Mouse (Mus musculus) hindbrain, embryonic 11.5 days (tissue): ENCODE data around the gene Chrng. TPM values are rescaled to one million over a fixed set of nuclear protein-coding genes. Genes with fewer than 3 reads are reported as not detected.

Experiments used
- ATAC-seq: fragments of 200-750 bp; cut with Nextera tagmentation; 2 replicates; pipeline ENCODE4 v1.8.0; 2017; ENCODE audit warnings: mild to moderate bottlenecking, moderate TSS enrichment, moderate library complexity; ENCODE audit not compliant: low FRiP score
- DNase-seq: peaks from one replicate; pipeline ENCODE4 v3.0.0-alpha.2; 2015; ENCODE audit warnings: low spot score
- H3K27ac ChIP-seq: fragments of 300-500 bp; sonication (generic); 2 replicates; pipeline ENCODE4 v1.5.1; 2014; ENCODE audit warnings: mild to moderate bottlenecking, low read depth, low read length
- H3K27me3 ChIP-seq: fragments of 300-500 bp; sonication (generic); 2 replicates; pipeline ENCODE4 v1.6.1; 2014; ENCODE audit warnings: mild to moderate bottlenecking, low read length, moderate library complexity, mixed read lengths; ENCODE audit not compliant: control insufficient read depth, insufficient read depth
- H3K36me3 ChIP-seq: fragments of 300-500 bp; sonication (generic); 2 replicates; pipeline ENCODE4 v1.6.1; 2014; ENCODE audit warnings: mild to moderate bottlenecking, low read length, moderate library complexity, mixed read lengths; ENCODE audit not compliant: control insufficient read depth, insufficient read depth
- H3K4me1 ChIP-seq: fragments of 300-500 bp; sonication (generic); replicated peaks from 2 replicates; pipeline ENCODE4 v1.6.1; 2014; ENCODE audit warnings: low read length, mixed read lengths; ENCODE audit not compliant: control insufficient read depth, insufficient read depth
- H3K4me2 ChIP-seq: fragments of 300-500 bp; sonication (generic); replicated peaks from 2 replicates; pipeline ENCODE4 v1.6.1; 2014; ENCODE audit warnings: mild to moderate bottlenecking, low read depth, low read length
- H3K4me3 ChIP-seq: fragments of 300-500 bp; sonication (generic); 2 replicates; pipeline ENCODE4 v1.5.1; 2014; ENCODE audit warnings: low read depth, low read length
- H3K9ac ChIP-seq: fragments of 300-500 bp; sonication (generic); 2 replicates; pipeline ENCODE4 v1.6.1; 2014; ENCODE audit warnings: low read depth, low read length
- H3K9me3 ChIP-seq: fragments of 300-500 bp; sonication (generic); 2 replicates; pipeline ENCODE4 v1.6.1; 2016; ENCODE audit warnings: low read length; ENCODE audit not compliant: control insufficient read depth
- WGBS: fragments of 180-500 bp; shearing (Covaris S2); extraction: QIAGEN DNeasy Blood & Tissue Kit; methylation state at CpG from one replicate; pipeline ENCODE4 v1.1.7; 2014; 5-methylcytosine and 5-hydroxymethylcytosine counted together
- polyA plus RNA-seq: library from polyadenylated mRNA; unstranded; fragments of >200 nt; fragmentation: Nextera tagmentation; extraction: Ambion mirVana; gene quantifications from 2 replicates; pipeline ENCODE4 v1.2.1, GENCODE M21; 2014

Gene Chrng
- 0.73 and 1.0 TPM in 2 replicates for polyA plus RNA-seq

- Histone ChIP-seq H3K27ac (no peak within 1 kb of the TSS), H3K9ac (no peak within 1 kb of the TSS), H3K9me3 (no peaks in the 10 kb centered on the region), H3K27me3 (peaks cover 2% of the 10 kb centered on the region; the same call in 1 of the 2 replicates), H3K4me3 (no peak within 1 kb of the TSS), H3K4me2 (no peak within 1 kb of the TSS), H3K4me1 (no peaks in the 10 kb centered on the region), H3K36me3 (no peaks in the 10 kb centered on the region)
- ATAC-seq (no peak), DNase-seq (no peak)
- 87% methylated on average over 7 of the region's 7 CpGs for WGBS
Measured at GRCm38 (mm10) chr1:87204465-87204864, at the start of gene Chrng. Chrng (plus strand) TSS chr1:87204657.

GRCm38 (mm10) chr1:87155531-87156198, 48.8 kb upstream of the Chrng start:
- Histone ChIP-seq H3K27me3 (peaks cover 79% of the 10 kb centered on the region), H3K4me2 (peak overlapping the region; percentile 74), H3K4me1 (peaks cover 8% of the 10 kb centered on the region; the same call in 1 of the 2 replicates), H3K9me3 (no peaks in the 10 kb centered on the region), H3K36me3 (no peaks in the 10 kb centered on the region), H3K9ac (peak overlapping the region; percentile 50), H3K27ac (no peak overlapping the region), H3K4me3 (peak overlapping the region; percentile 41)
- under 1% methylated on average over 42 of the region's 56 CpGs for WGBS
- peak; percentile 74 for DNase-seq
- ATAC-seq: peak; percentile 37; the same call in 1 of the 2 replicates

- Histone ChIP-seq H3K27ac (no peak within 1 kb of the TSS), H3K4me3 (peak within 1 kb of the TSS; percentile 41), H3K4me1 (peaks cover 8% of the 10 kb centered on the region; the same call in 1 of the 2 replicates), H3K27me3 (peaks cover 76% of the 10 kb centered on the region), H3K9ac (peak within 1 kb of the TSS; percentile 50), H3K36me3 (no peaks in the 10 kb centered on the region), H3K9me3 (no peaks in the 10 kb centered on the region), H3K4me2 (peak within 1 kb of the TSS; percentile 74)
- WGBS: 3% methylated on average over 12 of the region's 12 CpGs
- DNase-seq: peak; percentile 43
- ATAC-seq: peak; percentile 39; the same call in 1 of the 2 replicates
Measured at GRCm38 (mm10) chr1:87156199-87156587, 48.3 kb upstream of the Chrng start, which contains the start of gene Ecel1. Ecel1 (minus strand) TSS chr1:87156521.

GRCm38 (mm10) chr1:87159396-87159795, 45.1 kb upstream of the Chrng start:
- DNase-seq: no peak
- Histone ChIP-seq H3K27ac (no peak overlapping the region), H3K27me3 (peaks cover 44% of the 10 kb centered on the region), H3K9me3 (no peaks in the 10 kb centered on the region), H3K4me2 (no peak overlapping the region), H3K9ac (no peak overlapping the region), H3K4me1 (peaks cover 4% of the 10 kb centered on the region; the same call in 1 of the 2 replicates), H3K36me3 (no peaks in the 10 kb centered on the region), H3K4me3 (no peak overlapping the region)
- no peak for ATAC-seq
- WGBS: 86% methylated on average over 3 of the region's 3 CpGs

GRCm38 (mm10) chr1:87164164-87164795, 40.2 kb upstream of the Chrng start:
- 38% methylated on average over 11 of the region's 11 CpGs for WGBS
- H3K36me3 ChIP-seq: no peaks in the 10 kb centered on the region
- H3K9me3 ChIP-seq: no peaks in the 10 kb centered on the region
- 0 out of 2 replicates have a peak overlapping the region, but pooled peaks have one; percentile 17 for H3K27ac ChIP-seq
- H3K4me3 ChIP-seq: no peak overlapping the region
- H3K27me3 ChIP-seq: no peaks in the 10 kb centered on the region
- H3K4me1 ChIP-seq: no peaks in the 10 kb centered on the region
- no peak overlapping the region for H3K4me2 ChIP-seq
- DNase-seq (no peak), ATAC-seq (peak; percentile 73)
- no peak overlapping the region for H3K9ac ChIP-seq

- no peak overlapping the region for H3K27ac ChIP-seq
- no peaks in the 10 kb centered on the region for H3K27me3 ChIP-seq
- no peak overlapping the region for H3K4me2 ChIP-seq
- DNase-seq (no peak), ATAC-seq (no peak)
- H3K9me3 ChIP-seq: no peaks in the 10 kb centered on the region
- H3K36me3 ChIP-seq: no peaks in the 10 kb centered on the region
- no peaks in the 10 kb centered on the region for H3K4me1 ChIP-seq
- H3K4me3 ChIP-seq: no peak overlapping the region
- WGBS: 47% methylated on average over 9 of the region's 9 CpGs
- no peak overlapping the region for H3K9ac ChIP-seq
Measured at GRCm38 (mm10) chr1:87164796-87165184, 39.7 kb upstream of the Chrng start.

GRCm38 (mm10) chr1:87170458-87170857, 34.0 kb upstream of the Chrng start:
- H3K4me3 ChIP-seq: no peak overlapping the region
- ATAC-seq: peak; percentile 63
- 12% methylated on average over 19 of the region's 19 CpGs for WGBS
- H3K27me3 ChIP-seq: no peaks in the 10 kb centered on the region; the same call in 1 of the 2 replicates
- no peak overlapping the region for H3K9ac ChIP-seq
- peak overlapping the region; percentile 66; the same call in 1 of the 2 replicates for H3K27ac ChIP-seq
- H3K4me1 ChIP-seq: peaks cover 5% of the 10 kb centered on the region; the same call in 1 of the 2 replicates
- peak; percentile 49 for DNase-seq
- no peak overlapping the region for H3K4me2 ChIP-seq
- no peaks in the 10 kb centered on the region for H3K9me3 ChIP-seq
- no peaks in the 10 kb centered on the region for H3K36me3 ChIP-seq

- H3K27ac ChIP-seq: peak overlapping the region; percentile 63; the same call in 1 of the 2 replicates
- no peaks in the 10 kb centered on the region for H3K9me3 ChIP-seq
- H3K36me3 ChIP-seq: no peaks in the 10 kb centered on the region
- peaks cover 5% of the 10 kb centered on the region; the same call in 1 of the 2 replicates for H3K4me1 ChIP-seq
- no peak for DNase-seq
- H3K9ac ChIP-seq: no peak overlapping the region
- 92% methylated on average over 1 of the region's 1 CpGs for WGBS
- no peaks in the 10 kb centered on the region; the same call in 1 of the 2 replicates for H3K27me3 ChIP-seq
- H3K4me2 ChIP-seq: no peak overlapping the region
- ATAC-seq: no peak
- H3K4me3 ChIP-seq: no peak overlapping the region
Measured at GRCm38 (mm10) chr1:87171312-87171711, 33.1 kb upstream of the Chrng start.
